Mouse (Mus musculus) CH12.LX (cell line): ENCODE results near the gene H2-Eb1. TPM values are rescaled to one million over a fixed set of nuclear protein-coding genes. Genes with fewer than 3 reads are reported as not detected.

Source experiments
- DNase-seq: peaks from one replicate; pipeline ENCODE4 v3.0.0-alpha.2; 2013; ENCODE audit errors: extremely low read depth
- H3K27ac ChIP-seq: 2 replicates; pipeline ENCODE4 v1.5.1; 2012; ENCODE audit warnings: low read depth, mild to moderate bottlenecking, control low read depth, moderate library complexity; ENCODE audit not compliant: insufficient read depth
- H3K27me3 ChIP-seq: replicated peaks from 2 replicates; pipeline ENCODE3; 2012; ENCODE audit warnings: inconsistent platforms
- H3K36me3 ChIP-seq, 2 experiments: replicated peaks in 1 of 2; 2 replicates each; pipeline versions ENCODE3 to v1.6.1; 2012; ENCODE audit warnings: inconsistent platforms in 1 of 2, low read length in 1 of 2, mild to moderate bottlenecking in 1 of 2, mixed read lengths in 1 of 2, moderate library complexity in 1 of 2; ENCODE audit not compliant: control insufficient read depth in 1 of 2, insufficient read depth in 1 of 2
- H3K4me1 ChIP-seq, 2 experiments: 2 replicates each; pipeline ENCODE4 v1.6.1; 2012; ENCODE audit warnings: inconsistent platforms in 1 of 2, moderate library complexity in 1 of 2; ENCODE audit not compliant: insufficient read depth in 2 of 2, control insufficient read depth in 1 of 2
- H3K4me2 ChIP-seq: 2 replicates; pipeline ENCODE4 v1.6.1; 2012; ENCODE audit warnings: low read depth, mild to moderate bottlenecking, control low read depth; ENCODE audit not compliant: poor library complexity, insufficient read depth, severe bottlenecking
- H3K4me3 ChIP-seq, 3 experiments: fragments of 150-350 bp in 1 of 3; sonication (generic) in 1 of 3; replicated peaks in 1 of 3; 2 replicates each; pipeline versions ENCODE3 to v1.5.1; 2011 to 2012; ENCODE audit warnings: low read depth in 2 of 3, low read length in 2 of 3, mild to moderate bottlenecking in 2 of 3, moderate library complexity in 2 of 3, control low read depth in 1 of 3, improper control_type of control experiment in 1 of 3, inconsistent platforms in 1 of 3, mixed read lengths in 1 of 3; ENCODE audit not compliant: poor library complexity in 1 of 3
- H3K79me2 ChIP-seq: replicated peaks from 2 replicates; pipeline ENCODE4 v1.6.1; 2012; ENCODE audit warnings: mild to moderate bottlenecking, moderate library complexity; ENCODE audit not compliant: control insufficient read depth, poor library complexity, insufficient read depth, severe bottlenecking; ENCODE audit errors: extremely low read depth
- H3K9ac ChIP-seq: 2 replicates; pipeline ENCODE4 v1.6.1; 2012; ENCODE audit warnings: low read depth, mild to moderate bottlenecking, control low read depth, moderate library complexity; ENCODE audit not compliant: insufficient read depth
- H3K9me3 ChIP-seq: replicated peaks from 2 replicates; pipeline ENCODE3; 2012; ENCODE audit warnings: low read length, inconsistent platforms, mixed read lengths
- CHD1 ChIP-seq: IDR thresholded peaks from 2 replicates; pipeline ENCODE4 v1.6.1; 2012; ENCODE audit warnings: low read depth, low read length, improper control_type of control experiment, inconsistent platforms
- CHD2 ChIP-seq: IDR thresholded peaks from 2 replicates; pipeline ENCODE4 v1.6.1; 2011; ENCODE audit warnings: low read length, improper control_type of control experiment
- CTCF ChIP-seq, 2 experiments: IDR thresholded peaks in 1 of 2; conservative IDR thresholded peaks in 1 of 2; 2 replicates each; pipeline ENCODE4 v1.5.1; 2011 to 2012; ENCODE audit warnings: low read depth in 2 of 2, low read length in 2 of 2, improper control_type of control experiment in 1 of 2, inconsistent platforms in 1 of 2, mild to moderate bottlenecking in 1 of 2, moderate library complexity in 1 of 2
- ELF1 ChIP-seq: IDR thresholded peaks from 2 replicates; pipeline ENCODE4 v1.6.1; 2014; ENCODE audit warnings: low read depth, mild to moderate bottlenecking, inconsistent platforms, low read length, improper control_type of control experiment
- GABPA ChIP-seq: IDR thresholded peaks from 2 replicates; pipeline ENCODE4 v1.6.1; 2012; ENCODE audit warnings: low read depth, low read length, improper control_type of control experiment, inconsistent platforms; ENCODE audit not compliant: insufficient replicate concordance
- JUN ChIP-seq: IDR thresholded peaks from 2 replicates; pipeline ENCODE4 v1.6.1; 2011; ENCODE audit warnings: low read depth, mild to moderate bottlenecking, low read length, improper control_type of control experiment, moderate library complexity; ENCODE audit not compliant: insufficient read depth
- MAFK ChIP-seq: IDR thresholded peaks from 2 replicates; pipeline ENCODE4 v1.6.1; 2011; ENCODE audit warnings: low read length, improper control_type of control experiment; ENCODE audit not compliant: insufficient replicate concordance
- MAX ChIP-seq: IDR thresholded peaks from 2 replicates; pipeline ENCODE4 v1.6.1; 2011; ENCODE audit warnings: low read length, improper control_type of control experiment
- MXI1 ChIP-seq: IDR thresholded peaks from 2 replicates; pipeline ENCODE4 v1.6.1; 2011; ENCODE audit warnings: mild to moderate bottlenecking, low read depth, low read length, improper control_type of control experiment
- MYC ChIP-seq: IDR thresholded peaks from 2 replicates; pipeline ENCODE4 v1.6.1; 2011; ENCODE audit warnings: low read depth, mild to moderate bottlenecking, improper control_type of control experiment, low read length
- NRF1 ChIP-seq: IDR thresholded peaks from 2 replicates; pipeline ENCODE4 v1.6.1; 2014; ENCODE audit warnings: low read depth, mild to moderate bottlenecking, inconsistent platforms, low read length, improper control_type of control experiment, moderate library complexity
- PAX5 ChIP-seq: IDR thresholded peaks from 2 replicates; pipeline ENCODE4 v1.6.1; 2012; ENCODE audit warnings: low read length, inconsistent platforms, mixed read lengths
- POLR2AphosphoS2 ChIP-seq: IDR thresholded peaks from 2 replicates; pipeline ENCODE4 v1.6.1; 2011; ENCODE audit warnings: low read depth, low read length, improper control_type of control experiment
- RAD21 ChIP-seq: IDR thresholded peaks from 2 replicates; pipeline ENCODE4 v1.6.1; 2011; ENCODE audit warnings: low read depth, mild to moderate bottlenecking, low read length, improper control_type of control experiment, moderate library complexity
- SMC3 ChIP-seq: IDR thresholded peaks from 2 replicates; pipeline ENCODE4 v1.6.1; 2011; ENCODE audit warnings: low read depth, low read length, improper control_type of control experiment
- UBTF ChIP-seq: IDR thresholded peaks from 2 replicates; pipeline ENCODE4 v1.6.1; 2012; ENCODE audit warnings: low read depth, mild to moderate bottlenecking, inconsistent platforms, low read length, improper control_type of control experiment, moderate library complexity
- USF1 ChIP-seq: IDR thresholded peaks from 2 replicates; pipeline ENCODE4 v1.6.1; 2014; ENCODE audit warnings: low read depth, mild to moderate bottlenecking, inconsistent platforms, low read length, improper control_type of control experiment
- dilution Hi-C: fragments of 300-500 bp; cut with MboI; formaldehyde crosslinking; loops from 2 replicates; pipeline ENCODE4 v1.14.3; 2020; ENCODE audit warnings: low sequenced_read_pairs; ENCODE audit not compliant: extremely low pct_unique_long_range_greater_than_20kb, extremely low pct_ligation_motif_present
- in situ Hi-C: fragments of 300-500 bp; cut with MboI; formaldehyde crosslinking; loops from 3 replicates; pipeline ENCODE4 v1.14.3; 2019; ENCODE audit warnings: low sequenced_read_pairs, low pct_ligation_motif_present, low pct_unique_long_range_greater_than_20kb, mixed read lengths
- polyA plus RNA-seq: library from polyadenylated mRNA; unstranded; fragments of >175 nt; gene quantifications from 2 replicates; pipeline ENCODE4 v1.2.1, GENCODE M21; 2012; ENCODE audit warnings: low read depth; ENCODE audit not compliant: insufficient read length
- total RNA-seq, 2 experiments: library from RNA; depleted of rRNA; stranded (reverse); fragments of 300-350 nt in 1 of 2; fragments of >200 nt in 1 of 2; gene quantifications; 2 replicates each; pipeline ENCODE4 v1.2.3; 2012 to 2014

H2-Eb1 gene
- total and polyA plus RNA-seq, 3 experiments: 511 to 898 (median 629) TPM

- no peak overlapping the region for H3K4me2 ChIP-seq
- H3K9me3 ChIP-seq: no peaks in the 10 kb centered on the region
- H3K4me1 ChIP-seq: peaks cover 0 to 19% of the 10 kb centered on the region in 2 experiments; a peak in 2 of 4 replicates
- no peak overlapping the region for H3K4me3 ChIP-seq
- H3K27me3 ChIP-seq: no peaks in the 10 kb centered on the region
- peaks cover 21 to 45% of the 10 kb centered on the region in 2 experiments for H3K36me3 ChIP-seq
- H3K27ac ChIP-seq: no peak overlapping the region
- H3K9ac ChIP-seq: no peak overlapping the region
- DNase-seq: no peak
- no peaks in the 10 kb centered on the region for H3K79me2 ChIP-seq
- dilution Hi-C loops (no loop called here), in situ Hi-C loops (no loop called here)
- TF ChIP-seq SMC3 (peak; percentile 33; the same call in 1 of the 2 replicates), JUN (no peak), CTCF (conservative IDR thresholded peaks at IDR 0.05 in 1 of 2, IDR thresholded peaks at IDR 0.05 in 1 of 2; ENCODE audit: low read depth in 2 of 2, low read length in 2 of 2) (peak in 1 of 2 experiments; percentile 33; a peak in 2 of 4 replicates), MYC (no peak), RAD21 (peak; percentile 10)
These were observed 34.7 kb upstream of the H2-Eb1 start for GRCm38 (mm10) chr17:34270940-34271339.

- peaks cover 18 to 39% of the 10 kb centered on the region in 2 experiments for H3K36me3 ChIP-seq
- no peak overlapping the region for H3K9ac ChIP-seq
- no peaks in the 10 kb centered on the region for H3K79me2 ChIP-seq
- H3K27ac ChIP-seq: no peak overlapping the region
- no peak overlapping the region for H3K4me3 ChIP-seq
- H3K4me1 ChIP-seq: peaks cover 0 to 14% of the 10 kb centered on the region in 2 experiments; a peak in 2 of 4 replicates
- no peak for DNase-seq
- TF ChIP-seq NRF1: no peak
- no peak overlapping the region for H3K4me2 ChIP-seq
- H3K27me3 ChIP-seq: no peaks in the 10 kb centered on the region
- in situ Hi-C loops (no loop called here), dilution Hi-C loops (no loop called here)
- H3K9me3 ChIP-seq: peaks cover 4% of the 10 kb centered on the region
These were observed 33.6 kb upstream of the H2-Eb1 start for GRCm38 (mm10) chr17:34272102-34272501.

DNA sequence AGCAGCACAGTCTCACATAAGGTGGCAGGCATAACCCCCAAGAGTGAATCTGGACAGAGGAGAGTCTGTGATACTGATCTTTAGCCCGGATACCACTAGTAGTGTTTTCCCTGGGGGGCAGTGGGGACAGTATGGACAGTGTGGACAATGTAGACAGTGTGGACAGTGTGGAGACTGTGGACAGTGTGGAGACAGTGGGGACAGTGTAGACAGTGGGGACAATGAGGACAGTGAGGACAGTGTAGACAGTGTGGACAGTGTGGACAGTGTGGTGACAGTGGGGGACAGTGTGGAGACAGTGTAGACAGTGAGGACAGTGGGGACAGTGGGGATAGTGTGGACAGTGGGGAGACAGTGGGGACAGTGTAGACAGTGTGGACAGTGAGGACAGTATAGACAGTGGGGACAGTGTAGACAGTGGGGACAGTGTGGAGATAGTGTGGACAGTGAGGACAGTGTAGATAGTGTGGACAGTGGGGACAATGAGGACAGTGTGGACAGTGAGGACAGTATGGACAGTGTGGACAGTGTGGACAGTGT is 25.1 kb upstream of the H2-Eb1 start:
- no peak overlapping the region for H3K4me2 ChIP-seq
- H3K9me3 ChIP-seq: peaks cover 4% of the 10 kb centered on the region
- dilution Hi-C loops (no loop called here), in situ Hi-C loops (no loop called here)
- H3K36me3 ChIP-seq: peaks cover 10 to 44% of the 10 kb centered on the region in 2 experiments
- H3K4me3 ChIP-seq: no peak overlapping the region
- peaks cover 2% of the 10 kb centered on the region; the same call in 1 of the 2 replicates for H3K79me2 ChIP-seq
- no peak for TF ChIP-seq RAD21
- no peak for TF ChIP-seq POLR2AphosphoS2
- TF ChIP-seq CHD1: no peak
- TF ChIP-seq JUN: no peak
- TF ChIP-seq MAFK: no peak
- no peak for TF ChIP-seq PAX5
- no peak for TF ChIP-seq NRF1
- no peak for TF ChIP-seq USF1
- TF ChIP-seq MXI1: no peak
- no peak for TF ChIP-seq GABPA
- TF ChIP-seq CHD2: no peak
- no peak for TF ChIP-seq ELF1
- TF ChIP-seq UBTF: no peak
- TF ChIP-seq MAX: no peak
- H3K27ac ChIP-seq: no peak overlapping the region
- H3K4me1 ChIP-seq: peaks cover 4 to 8% of the 10 kb centered on the region in 2 experiments; a peak in 3 of 4 replicates
- H3K27me3 ChIP-seq: no peaks in the 10 kb centered on the region
- DNase-seq: no peak
- no peak overlapping the region for H3K9ac ChIP-seq
